Mouse (Mus musculus) kidney, embryonic 16.5 days (tissue): ENCODE measurements around the gene Arl5a. TPM values are rescaled to one million over a fixed set of nuclear protein-coding genes. Genes with fewer than 3 reads are reported as not detected.

ENCODE experiments used
- ATAC-seq: fragments of 200-750 bp; cut with Nextera tagmentation; 2 replicates; pipeline ENCODE4 v1.8.0; 2017; ENCODE audit warnings: moderate TSS enrichment; ENCODE audit not compliant: low FRiP score, low TSS enrichment
- H3K27ac ChIP-seq: fragments of 300-500 bp; sonication (generic); 2 replicates; pipeline ENCODE4 v1.5.1; 2014; ENCODE audit warnings: low read length
- H3K27me3 ChIP-seq: fragments of 300-500 bp; sonication (generic); 2 replicates; pipeline ENCODE4 v1.6.1; 2014; ENCODE audit warnings: low read length, control low read depth, mixed read lengths; ENCODE audit not compliant: insufficient read depth
- H3K36me3 ChIP-seq: fragments of 300-500 bp; sonication (generic); 2 replicates; pipeline ENCODE4 v1.6.1; 2014; ENCODE audit warnings: low read length, control low read depth, mixed read lengths; ENCODE audit not compliant: insufficient read depth
- H3K4me1 ChIP-seq: fragments of 300-500 bp; sonication (generic); 2 replicates; pipeline ENCODE4 v1.6.1; 2014; ENCODE audit warnings: low read length, control low read depth, mixed read lengths; ENCODE audit not compliant: insufficient read depth
- H3K4me2 ChIP-seq: fragments of 300-500 bp; sonication (generic); replicated peaks from 2 replicates; pipeline ENCODE4 v1.6.1; 2014; ENCODE audit warnings: low read depth, low read length
- H3K4me3 ChIP-seq: fragments of 300-500 bp; sonication (generic); 2 replicates; pipeline ENCODE4 v1.5.1; 2014; ENCODE audit warnings: mild to moderate bottlenecking, low read length
- H3K9ac ChIP-seq: fragments of 300-500 bp; sonication (generic); replicated peaks from 2 replicates; pipeline ENCODE4 v1.6.1; 2014; ENCODE audit warnings: low read length
- H3K9me3 ChIP-seq: fragments of 300-500 bp; sonication (generic); 2 replicates; pipeline ENCODE4 v1.6.1; 2016; ENCODE audit warnings: low read length, control low read depth
- WGBS: fragments of 180-500 bp; shearing (Covaris S2); extraction: QIAGEN DNeasy Blood & Tissue Kit; methylation state at CpG from one replicate; pipeline ENCODE4 v1.1.7; 2014; 5-methylcytosine and 5-hydroxymethylcytosine counted together
- polyA plus RNA-seq: library from polyadenylated mRNA; unstranded; fragments of >200 nt; fragmentation: Nextera tagmentation; extraction: Ambion mirVana; gene quantifications from 2 replicates; pipeline ENCODE4 v1.2.1, GENCODE M21; 2015

The Arl5a gene
- 35.6 and 45.3 TPM in 2 replicates for polyA plus RNA-seq

GRCm38 (mm10) chr2:52424747-52425522 lies at the start of gene Arl5a:
Gene Arl5a, minus strand, starts transcription at chr2:52424901.
- Histone ChIP-seq H3K4me1 (peaks cover 37% of the 10 kb centered on the region), H3K27ac (peak within 1 kb of the TSS; percentile 86), H3K27me3 (no peaks in the 10 kb centered on the region), H3K9me3 (no peaks in the 10 kb centered on the region), H3K4me3 (peak within 1 kb of the TSS; percentile 97), H3K9ac (peak within 1 kb of the TSS; percentile 97), H3K36me3 (no peaks in the 10 kb centered on the region), H3K4me2 (peak within 1 kb of the TSS; percentile 76)
- under 1% methylated on average over 49 of the region's 57 CpGs for WGBS
- peak; percentile 95 for ATAC-seq

DNA sequence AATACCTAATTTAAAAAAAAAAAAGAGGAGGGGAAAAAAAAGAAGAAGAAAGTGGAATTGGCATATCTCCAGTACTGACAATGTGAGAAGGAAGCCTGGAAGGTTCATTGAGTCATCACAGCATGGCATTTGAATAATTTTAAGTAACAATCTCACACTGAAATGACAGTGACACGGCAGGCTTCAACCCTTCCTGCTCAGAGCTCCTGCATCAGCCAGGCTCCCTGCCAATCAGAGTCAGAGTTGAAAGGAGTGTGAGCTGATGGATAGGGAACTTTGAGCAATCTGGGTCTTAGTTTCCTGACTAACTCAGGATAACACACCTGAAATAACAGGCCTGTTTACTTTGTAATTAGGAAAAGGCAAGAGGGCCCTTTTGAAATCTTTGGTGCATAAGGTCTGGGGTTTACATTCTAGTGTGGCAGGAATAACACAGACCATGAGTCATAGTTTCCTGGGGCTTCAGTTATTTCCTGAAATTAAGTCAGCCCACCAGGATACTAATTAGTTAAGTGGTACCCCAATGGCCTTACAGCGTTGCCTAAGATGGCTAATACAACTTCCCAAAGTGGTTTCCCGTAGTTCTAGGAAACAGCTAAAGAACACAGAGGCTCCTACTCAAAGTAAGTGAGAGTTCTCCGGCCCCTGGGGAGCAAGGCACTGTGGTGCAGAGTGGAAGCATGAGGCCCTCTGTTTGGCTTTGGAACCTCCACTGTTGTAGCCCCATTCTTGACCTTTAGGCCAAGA lies 47.0 kb upstream of the Arl5a start:
- 24% methylated on average over 4 of the region's 4 CpGs for WGBS

DNA sequence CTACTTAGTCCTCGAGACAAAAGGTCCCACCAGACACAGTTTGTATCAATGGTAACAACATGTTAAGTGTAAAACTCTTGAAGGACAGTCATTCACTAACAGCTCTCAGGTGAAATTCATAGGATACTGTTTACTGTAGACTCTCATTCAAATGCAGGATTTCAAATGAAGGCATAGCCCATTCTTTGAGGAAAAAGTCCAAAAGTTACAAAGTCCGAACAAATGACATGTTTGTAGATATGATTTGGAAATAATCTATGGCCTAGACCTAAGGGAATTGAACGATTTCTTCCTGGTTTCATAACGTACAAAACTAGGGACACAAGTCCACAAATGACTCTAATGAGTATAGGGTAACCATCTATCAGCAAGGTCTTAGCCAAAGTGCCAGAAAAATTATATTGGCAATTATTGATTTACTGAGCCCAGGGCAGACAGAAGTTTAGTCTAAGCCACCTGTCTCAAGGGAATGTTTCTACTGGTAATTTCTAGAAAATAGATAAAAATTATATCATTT lies 45.4 kb upstream of the Arl5a start:
- no peak for ATAC-seq
- H3K4me1 ChIP-seq: 0 out of 2 replicates have a peak, but pooled peaks cover 8% of the 10 kb centered on the region
- H3K27me3 ChIP-seq: no peaks in the 10 kb centered on the region
- no peak overlapping the region for H3K27ac ChIP-seq
- H3K36me3 ChIP-seq: no peaks in the 10 kb centered on the region
- H3K9me3 ChIP-seq: no peaks in the 10 kb centered on the region
- H3K9ac ChIP-seq: no peak overlapping the region
- WGBS: 89% methylated on average over 4 of the region's 4 CpGs
- H3K4me2 ChIP-seq: no peak overlapping the region
- H3K4me3 ChIP-seq: no peak overlapping the region

More for the DNA sequence above, 47.0 kb upstream of the Arl5a start:
- 0 out of 2 replicates have a peak, but pooled peaks cover 8% of the 10 kb centered on the region for H3K4me1 ChIP-seq
- H3K36me3 ChIP-seq: no peaks in the 10 kb centered on the region
- no peaks in the 10 kb centered on the region for H3K9me3 ChIP-seq
- H3K27me3 ChIP-seq: no peaks in the 10 kb centered on the region
- ATAC-seq: no peak
- H3K27ac ChIP-seq: no peak overlapping the region
- H3K4me3 ChIP-seq: no peak overlapping the region
- H3K9ac ChIP-seq: no peak overlapping the region
- no peak overlapping the region for H3K4me2 ChIP-seq

DNA sequence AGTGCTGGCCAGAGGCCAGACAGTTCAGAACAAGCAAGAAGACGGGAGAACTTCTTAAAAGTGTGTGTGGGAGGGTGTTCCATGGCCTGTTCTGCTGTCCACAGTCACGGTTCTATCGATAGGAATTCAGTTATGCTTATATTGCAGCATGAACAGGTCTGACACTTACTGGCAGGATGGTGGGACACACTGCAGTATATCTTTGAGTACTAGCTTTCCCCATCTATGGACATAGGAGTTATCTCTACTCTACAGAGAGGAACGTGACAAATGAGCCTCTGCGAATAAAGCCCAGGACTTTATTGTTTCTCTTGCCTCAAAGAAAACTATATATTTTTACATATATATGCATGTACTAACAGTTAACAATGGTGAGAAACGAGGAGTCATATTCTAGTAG lies 42.9 kb upstream of the Arl5a start:
- no peak for ATAC-seq
- 73% methylated on average over 6 of the region's 6 CpGs for WGBS

DNA sequence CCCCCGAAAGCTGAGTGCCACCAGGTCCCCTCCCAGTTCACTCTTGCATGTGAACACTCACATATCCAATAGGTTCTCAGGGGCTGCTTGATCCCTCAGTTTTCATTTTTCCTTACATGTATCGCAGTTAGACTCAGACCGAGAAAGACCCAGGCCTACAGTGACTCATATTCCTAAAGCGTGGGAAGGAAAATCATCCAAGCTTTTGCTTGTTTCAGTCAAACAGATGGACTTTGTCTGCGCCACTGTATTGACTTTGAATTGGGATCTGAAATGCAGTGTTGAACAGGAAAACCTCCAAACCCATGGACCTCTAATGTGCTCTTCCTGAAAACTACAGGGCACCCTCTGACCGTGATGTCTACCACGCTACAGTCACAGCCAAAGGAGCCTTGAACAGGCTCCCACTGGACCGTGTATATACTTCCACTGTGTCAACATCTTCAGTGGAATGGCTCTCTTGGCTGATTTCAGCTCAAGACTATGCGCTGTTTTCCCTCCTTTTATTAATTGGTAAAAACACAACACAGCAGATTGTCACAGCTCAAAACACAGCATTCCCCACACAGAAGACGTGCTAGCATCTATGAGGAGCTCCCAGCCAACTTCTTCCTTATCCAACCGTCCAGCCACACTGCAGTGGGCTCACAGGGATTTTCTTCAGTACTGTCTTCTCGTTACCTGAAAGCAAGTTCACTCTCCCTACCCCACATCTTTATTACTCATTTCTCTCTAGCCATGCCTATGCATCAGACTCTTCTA lies 36.7 kb upstream of the Arl5a start:
- Histone ChIP-seq H3K4me1 (no peaks in the 10 kb centered on the region), H3K4me3 (no peak overlapping the region), H3K9ac (no peak overlapping the region), H3K36me3 (no peaks in the 10 kb centered on the region), H3K9me3 (no peaks in the 10 kb centered on the region), H3K27me3 (no peaks in the 10 kb centered on the region), H3K27ac (no peak overlapping the region), H3K4me2 (no peak overlapping the region)
- WGBS: 90% methylated on average over 12 of the region's 12 CpGs
- ATAC-seq: no peak

More for the DNA sequence above, 42.9 kb upstream of the Arl5a start:
- Histone ChIP-seq H3K27me3 (no peaks in the 10 kb centered on the region), H3K36me3 (no peaks in the 10 kb centered on the region), H3K4me1 (0 out of 2 replicates have a peak, but pooled peaks cover 8% of the 10 kb centered on the region), H3K9me3 (no peaks in the 10 kb centered on the region), H3K4me3 (no peak overlapping the region), H3K9ac (no peak overlapping the region), H3K27ac (no peak overlapping the region), H3K4me2 (no peak overlapping the region)

DNA sequence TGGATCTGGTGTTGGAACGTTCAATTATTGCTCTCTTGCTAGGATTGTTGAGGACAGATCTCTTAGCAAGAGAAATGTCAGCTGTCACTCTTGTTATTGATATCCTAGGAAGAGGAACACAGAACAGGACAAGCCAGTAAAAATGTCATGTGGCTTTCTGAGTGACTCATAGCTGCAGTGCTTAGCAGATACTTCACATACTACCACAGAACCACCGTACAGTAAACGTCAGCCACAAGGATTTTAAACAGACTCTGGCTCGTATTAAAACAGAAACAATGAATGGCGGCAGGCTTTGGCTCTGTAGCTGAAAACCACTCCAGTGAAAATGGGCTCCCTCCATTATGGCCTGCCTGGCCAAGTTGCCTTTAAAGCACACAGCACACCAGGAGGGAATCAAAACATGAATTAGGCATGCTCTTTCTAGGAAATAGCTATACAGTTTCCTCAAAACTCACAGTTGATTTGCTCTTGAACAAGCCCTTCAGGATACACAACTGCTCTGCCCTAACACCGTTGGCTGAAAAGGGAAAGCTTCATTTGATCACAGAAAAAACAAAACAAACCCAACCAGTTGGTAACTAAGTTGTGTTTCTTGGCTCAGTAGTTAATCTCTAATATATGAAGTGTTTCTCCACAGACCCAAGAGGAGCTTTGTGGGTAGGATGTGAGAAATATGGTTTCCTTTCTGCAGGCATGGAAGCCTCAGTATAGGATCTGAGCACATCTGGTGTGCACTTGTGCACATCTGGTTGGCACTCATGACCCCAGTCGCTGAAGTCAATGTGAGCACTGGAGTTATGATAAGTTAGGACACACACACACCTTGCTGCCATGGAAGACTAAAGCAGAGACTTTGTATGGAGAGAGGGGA lies 31.1 kb upstream of the Arl5a start:
- Histone ChIP-seq H3K36me3 (no peaks in the 10 kb centered on the region), H3K4me3 (no peak overlapping the region), H3K27me3 (no peaks in the 10 kb centered on the region), H3K9me3 (no peaks in the 10 kb centered on the region), H3K4me2 (no peak overlapping the region), H3K27ac (no peak overlapping the region), H3K9ac (no peak overlapping the region), H3K4me1 (no peaks in the 10 kb centered on the region)
- 79% methylated on average over 7 of the region's 7 CpGs for WGBS
- no peak for ATAC-seq

DNA sequence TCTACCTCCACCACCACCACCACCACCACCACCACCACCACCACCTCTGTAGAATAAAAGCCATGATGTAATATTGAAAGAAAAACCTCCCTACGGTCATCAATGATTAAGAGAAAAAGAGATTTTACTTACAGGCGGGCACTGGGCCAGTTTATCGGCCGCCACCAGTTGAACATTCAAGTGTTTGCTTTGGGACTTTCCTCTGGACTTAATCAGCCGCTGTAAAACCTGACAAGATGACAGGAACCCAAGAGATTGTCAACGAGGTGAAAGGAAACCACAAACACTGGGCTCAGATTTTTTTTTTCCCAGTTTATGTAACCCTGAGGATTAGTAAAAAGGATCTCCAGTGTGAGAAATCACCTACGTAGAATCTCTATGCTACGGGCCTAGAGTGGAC lies 25.1 kb upstream of the Arl5a start:
- Histone ChIP-seq H3K4me2 (no peak overlapping the region), H3K4me3 (no peak overlapping the region), H3K36me3 (no peaks in the 10 kb centered on the region), H3K4me1 (no peaks in the 10 kb centered on the region), H3K9ac (no peak overlapping the region), H3K27me3 (no peaks in the 10 kb centered on the region), H3K9me3 (no peaks in the 10 kb centered on the region), H3K27ac (no peak overlapping the region)
- no peak for ATAC-seq
- 72% methylated on average over 8 of the region's 8 CpGs for WGBS

- H3K36me3 ChIP-seq: no peaks in the 10 kb centered on the region
- H3K4me1 ChIP-seq: no peaks in the 10 kb centered on the region
- no peak overlapping the region for H3K9ac ChIP-seq
- no peaks in the 10 kb centered on the region for H3K27me3 ChIP-seq
- H3K27ac ChIP-seq: no peak overlapping the region
- H3K4me2 ChIP-seq: no peak overlapping the region
- H3K4me3 ChIP-seq: no peak overlapping the region
- WGBS: 75% methylated on average over 1 of the region's 1 CpGs
- H3K9me3 ChIP-seq: no peaks in the 10 kb centered on the region
- ATAC-seq: no peak
These were observed 24.2 kb upstream of the Arl5a start for GRCm38 (mm10) chr2:52448916-52449315.

GRCm38 (mm10) chr2:52446648-52447047 lies 21.9 kb upstream of the Arl5a start:
- H3K4me2 ChIP-seq: no peak overlapping the region
- no peaks in the 10 kb centered on the region for H3K9me3 ChIP-seq
- WGBS: 72% methylated on average over 5 of the region's 5 CpGs
- H3K4me1 ChIP-seq: peaks cover 3% of the 10 kb centered on the region; the same call in 1 of the 2 replicates
- no peak overlapping the region for H3K27ac ChIP-seq
- no peak overlapping the region for H3K9ac ChIP-seq
- no peak for ATAC-seq
- H3K27me3 ChIP-seq: no peaks in the 10 kb centered on the region
- H3K4me3 ChIP-seq: no peak overlapping the region
- no peaks in the 10 kb centered on the region for H3K36me3 ChIP-seq
